Mouse (Mus musculus) midbrain, embryonic 13.5 days (tissue): Measurements from ENCODE around the gene Gpr156. TPM values are rescaled to one million over a fixed set of nuclear protein-coding genes. Genes with fewer than 3 reads are reported as not detected.
"Not testable (repeated sequence)": the region's sequence is repeated elsewhere in the genome, so short reads cannot be mapped to it uniquely, and the experiment has no call there.

Source experiments
- ATAC-seq: fragments of 200-750 bp; cut with Nextera tagmentation; 2 replicates; pipeline ENCODE4 v1.8.0; 2017; ENCODE audit warnings: mild to moderate bottlenecking, moderate TSS enrichment, moderate library complexity
- H3K27ac ChIP-seq: fragments of 300-500 bp; sonication (generic); 2 replicates; pipeline ENCODE4 v1.5.1; 2015; ENCODE audit warnings: inconsistent platforms, mild to moderate bottlenecking, moderate library complexity
- H3K27me3 ChIP-seq: fragments of 300-500 bp; sonication (generic); 2 replicates; pipeline ENCODE4 v1.6.1; 2015; ENCODE audit warnings: mild to moderate bottlenecking, inconsistent platforms
- H3K36me3 ChIP-seq: fragments of 300-500 bp; sonication (generic); 2 replicates; pipeline ENCODE4 v1.6.1; 2015; ENCODE audit warnings: mild to moderate bottlenecking, inconsistent platforms
- H3K4me1 ChIP-seq: fragments of 300-500 bp; sonication (generic); replicated peaks from 2 replicates; pipeline ENCODE4 v1.6.1; 2015; ENCODE audit warnings: inconsistent platforms
- H3K4me2 ChIP-seq: fragments of 300-500 bp; sonication (generic); replicated peaks from 2 replicates; pipeline ENCODE4 v1.6.1; 2015; ENCODE audit warnings: moderate library complexity, mild to moderate bottlenecking, inconsistent platforms
- H3K4me3 ChIP-seq: fragments of 300-500 bp; sonication (generic); replicated peaks from 2 replicates; pipeline ENCODE4 v1.5.1; 2015; ENCODE audit warnings: mild to moderate bottlenecking, inconsistent platforms
- H3K9ac ChIP-seq: fragments of 300-500 bp; sonication (generic); replicated peaks from 2 replicates; pipeline ENCODE4 v1.6.1; 2015; ENCODE audit warnings: mild to moderate bottlenecking, inconsistent platforms
- H3K9me3 ChIP-seq: fragments of 300-500 bp; sonication (generic); 2 replicates; pipeline ENCODE4 v1.6.1; 2016; ENCODE audit warnings: mild to moderate bottlenecking, inconsistent platforms
- WGBS: fragments of 180-500 bp; shearing (Covaris S2); methylation state at CpG from one replicate; pipeline ENCODE4 v1.1.7; 2015; 5-methylcytosine and 5-hydroxymethylcytosine counted together
- polyA plus RNA-seq: library from polyadenylated mRNA; unstranded; fragments of >200 nt; fragmentation: Nextera tagmentation; extraction: Ambion mirVana; gene quantifications from 2 replicates; pipeline ENCODE4 v1.2.1, GENCODE M21; 2015

Gpr156 gene
- polyA plus RNA-seq, 1 experiment from 2014 or later: 9.4 TPM

DNA sequence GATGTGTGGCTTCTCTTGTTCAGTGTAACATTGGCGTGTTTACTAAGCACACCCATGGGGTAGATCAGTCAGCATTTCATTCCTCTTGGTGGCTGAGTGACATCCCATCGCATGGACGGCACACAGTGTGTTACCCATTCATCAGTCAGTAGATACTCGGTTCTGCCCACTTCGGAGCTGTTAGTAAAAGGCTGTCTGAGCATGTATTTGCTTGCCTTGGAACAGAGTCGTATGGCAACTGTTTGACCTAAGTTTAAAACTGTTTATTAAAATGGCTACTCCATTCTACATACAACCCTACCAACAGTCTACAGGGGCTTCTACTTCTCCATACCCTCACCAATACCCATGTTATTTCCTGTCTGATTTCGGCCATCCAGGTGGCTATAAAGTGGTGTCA is 50.6 kb downstream of the Gpr156 start:
- no peak for ATAC-seq
- H3K36me3 ChIP-seq: no peaks in the 10 kb centered on the region
- no peaks in the 10 kb centered on the region for H3K27me3 ChIP-seq
- H3K27ac ChIP-seq: no peak overlapping the region
- no peaks in the 10 kb centered on the region for H3K9me3 ChIP-seq
- 93% methylated on average over 7 of the region's 7 CpGs for WGBS
- peaks cover 28% of the 10 kb centered on the region for H3K4me1 ChIP-seq
- no peak overlapping the region for H3K4me2 ChIP-seq
- H3K9ac ChIP-seq: no peak overlapping the region
- no peak overlapping the region for H3K4me3 ChIP-seq

DNA sequence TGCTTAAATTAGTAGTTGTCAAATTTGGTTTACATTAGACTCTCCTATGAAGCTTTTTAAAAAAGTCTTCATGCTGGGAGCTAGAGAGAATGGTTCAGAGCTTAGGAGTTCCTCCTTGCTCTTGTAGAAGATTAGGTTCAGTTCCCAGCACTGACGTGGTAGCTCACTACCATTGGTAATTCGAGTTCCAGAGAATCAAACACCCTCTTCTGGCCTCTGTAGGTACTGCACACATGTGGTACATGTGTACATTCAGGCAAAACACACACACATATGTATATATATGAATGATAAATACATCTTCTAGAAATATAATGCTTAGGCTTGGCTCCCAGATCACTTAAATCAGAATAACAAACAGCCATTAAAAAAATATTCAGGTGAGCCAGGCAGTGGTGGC is 51.1 kb downstream of the Gpr156 start:
- Histone ChIP-seq H3K9ac (no peak overlapping the region), H3K27me3 (no peaks in the 10 kb centered on the region), H3K4me1 (peaks cover 34% of the 10 kb centered on the region), H3K27ac (no peak overlapping the region), H3K4me3 (no peak overlapping the region), H3K4me2 (no peak overlapping the region), H3K36me3 (no peaks in the 10 kb centered on the region), H3K9me3 (no peaks in the 10 kb centered on the region)
- ATAC-seq: no peak
- 67% methylated on average over 2 of the region's 2 CpGs for WGBS

DNA sequence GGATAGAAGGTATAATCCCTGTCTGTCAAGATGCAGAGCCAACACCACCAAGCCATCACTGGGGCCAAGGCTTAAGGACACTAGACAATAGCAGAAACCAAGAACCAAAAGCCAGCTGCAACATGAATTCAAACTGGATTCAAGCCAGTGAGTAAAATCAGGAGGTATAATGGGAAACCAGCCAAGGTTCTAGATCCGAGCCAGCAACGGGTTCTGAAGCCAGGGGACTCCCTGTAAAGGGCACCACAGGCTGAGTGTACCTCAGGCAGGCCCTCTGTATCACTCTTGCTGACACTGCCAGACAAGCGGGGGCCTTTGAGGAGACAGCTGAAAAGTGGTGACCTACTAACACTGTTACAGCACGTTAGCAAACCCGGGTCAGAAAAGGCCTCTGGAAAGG is 55.2 kb downstream of the Gpr156 start:
- no peaks in the 10 kb centered on the region for H3K27me3 ChIP-seq
- H3K4me2 ChIP-seq: no peak overlapping the region
- no peak for ATAC-seq
- H3K4me1 ChIP-seq: peaks cover 45% of the 10 kb centered on the region
- H3K9ac ChIP-seq: no peak overlapping the region
- no peak overlapping the region for H3K4me3 ChIP-seq
- H3K36me3 ChIP-seq: no peaks in the 10 kb centered on the region
- 0 out of 2 replicates have a peak overlapping the region, but pooled peaks have one; percentile 19 for H3K27ac ChIP-seq
- H3K9me3 ChIP-seq: no peaks in the 10 kb centered on the region
- WGBS: 76% methylated on average over 5 of the region's 5 CpGs

DNA sequence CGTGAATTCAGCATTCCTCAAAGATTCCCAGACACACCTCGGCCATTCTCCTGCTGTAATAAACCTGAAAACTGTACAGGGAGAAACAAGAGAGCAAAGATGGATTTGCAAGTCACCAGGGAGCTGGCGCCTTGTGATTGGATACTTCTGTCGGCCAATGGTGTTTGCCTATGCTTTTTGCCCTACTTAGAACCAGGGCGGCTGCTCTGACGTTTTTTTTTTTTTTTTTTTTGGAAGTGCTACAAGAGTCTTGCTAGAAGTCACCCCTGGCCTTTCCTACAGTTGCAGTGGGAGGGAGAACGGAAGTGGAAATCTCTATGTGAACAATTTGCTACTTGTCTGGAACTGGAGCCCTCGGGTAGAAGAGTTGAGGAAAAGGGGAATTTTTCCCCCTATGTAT is 56.1 kb downstream of the Gpr156 start:
- Histone ChIP-seq H3K9ac (no peak overlapping the region), H3K27me3 (no peaks in the 10 kb centered on the region), H3K27ac (no peak overlapping the region), H3K4me3 (no peak overlapping the region), H3K4me1 (peaks cover 45% of the 10 kb centered on the region), H3K36me3 (no peaks in the 10 kb centered on the region), H3K4me2 (no peak overlapping the region), H3K9me3 (no peaks in the 10 kb centered on the region)
- 72% methylated on average over 8 of the region's 8 CpGs for WGBS
- ATAC-seq: no peak

DNA sequence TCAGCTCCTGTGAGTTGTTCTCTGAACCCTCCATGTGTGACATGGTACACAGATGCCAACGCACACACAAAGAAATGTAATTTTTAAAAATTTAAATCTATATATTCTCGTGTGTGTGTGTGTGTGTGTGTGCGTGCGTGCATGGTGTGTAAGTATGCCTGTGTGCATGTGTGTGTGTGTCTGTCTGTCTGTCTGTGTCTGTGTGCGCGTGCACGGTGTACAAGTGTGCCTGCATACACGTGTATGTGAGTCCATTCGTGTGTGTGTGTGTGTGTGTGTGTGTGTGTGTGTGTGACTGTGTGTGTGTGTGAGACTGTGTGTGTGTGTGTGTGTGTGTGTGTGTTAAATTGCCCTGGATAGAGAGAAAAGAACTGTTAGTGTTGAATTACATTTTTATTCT is 56.9 kb downstream of the Gpr156 start:
- WGBS: 91% methylated on average over 9 of the region's 9 CpGs
- ATAC-seq: peak; percentile 66

DNA sequence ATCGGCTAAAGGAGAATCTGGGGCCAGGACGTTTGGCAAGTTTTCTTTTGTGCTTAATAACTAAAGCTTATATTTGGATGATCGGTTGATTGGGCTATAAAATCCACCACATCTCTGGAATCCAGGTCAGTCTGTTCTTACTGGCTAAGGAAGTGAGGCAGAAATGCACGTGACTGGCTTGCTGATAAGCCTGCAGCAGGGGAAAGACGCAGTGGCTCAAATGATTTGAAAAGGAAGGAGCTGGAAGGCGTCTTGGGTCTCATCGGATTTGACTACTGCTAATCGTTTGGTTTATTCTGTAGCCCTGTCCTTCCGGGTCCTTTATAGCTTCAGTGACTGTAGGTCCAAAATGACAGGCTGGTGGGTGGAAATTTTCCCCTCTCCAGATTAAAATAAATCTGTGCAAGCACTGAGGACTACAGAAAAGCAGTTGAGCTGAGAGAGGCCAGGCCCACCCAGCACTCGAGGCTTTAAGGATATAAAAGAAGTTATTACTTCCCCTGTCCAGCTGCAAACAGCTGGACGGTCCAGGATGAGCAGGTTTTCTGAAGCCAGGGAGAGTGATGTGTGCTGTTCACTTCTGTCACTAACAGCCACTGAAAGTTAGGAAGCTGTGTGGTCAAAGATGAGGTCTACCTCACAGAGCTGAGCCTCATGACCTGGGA is 57.7 kb downstream of the Gpr156 start:
- WGBS: 46% methylated on average over 11 of the region's 11 CpGs
- 0 out of 2 replicates have a peak overlapping the region, but pooled peaks have one; percentile 4 for H3K4me2 ChIP-seq
- H3K27me3 ChIP-seq: no peaks in the 10 kb centered on the region
- H3K27ac ChIP-seq: peak overlapping the region; percentile 69
- ATAC-seq: peak; percentile 66
- H3K9ac ChIP-seq: no peak overlapping the region
- H3K4me1 ChIP-seq: peaks cover 45% of the 10 kb centered on the region
- no peaks in the 10 kb centered on the region for H3K9me3 ChIP-seq
- no peak overlapping the region for H3K4me3 ChIP-seq
- no peaks in the 10 kb centered on the region for H3K36me3 ChIP-seq

More for the DNA sequence above, 56.9 kb downstream of the Gpr156 start:
- not testable (repeated sequence) for H3K9me3 ChIP-seq, H3K9ac ChIP-seq, H3K4me3 ChIP-seq, H3K4me2 ChIP-seq, H3K36me3 ChIP-seq, H3K27me3 ChIP-seq
- H3K27ac ChIP-seq: peak overlapping the region; percentile 69
- H3K4me1 ChIP-seq: peaks cover 45% of the 10 kb centered on the region

DNA sequence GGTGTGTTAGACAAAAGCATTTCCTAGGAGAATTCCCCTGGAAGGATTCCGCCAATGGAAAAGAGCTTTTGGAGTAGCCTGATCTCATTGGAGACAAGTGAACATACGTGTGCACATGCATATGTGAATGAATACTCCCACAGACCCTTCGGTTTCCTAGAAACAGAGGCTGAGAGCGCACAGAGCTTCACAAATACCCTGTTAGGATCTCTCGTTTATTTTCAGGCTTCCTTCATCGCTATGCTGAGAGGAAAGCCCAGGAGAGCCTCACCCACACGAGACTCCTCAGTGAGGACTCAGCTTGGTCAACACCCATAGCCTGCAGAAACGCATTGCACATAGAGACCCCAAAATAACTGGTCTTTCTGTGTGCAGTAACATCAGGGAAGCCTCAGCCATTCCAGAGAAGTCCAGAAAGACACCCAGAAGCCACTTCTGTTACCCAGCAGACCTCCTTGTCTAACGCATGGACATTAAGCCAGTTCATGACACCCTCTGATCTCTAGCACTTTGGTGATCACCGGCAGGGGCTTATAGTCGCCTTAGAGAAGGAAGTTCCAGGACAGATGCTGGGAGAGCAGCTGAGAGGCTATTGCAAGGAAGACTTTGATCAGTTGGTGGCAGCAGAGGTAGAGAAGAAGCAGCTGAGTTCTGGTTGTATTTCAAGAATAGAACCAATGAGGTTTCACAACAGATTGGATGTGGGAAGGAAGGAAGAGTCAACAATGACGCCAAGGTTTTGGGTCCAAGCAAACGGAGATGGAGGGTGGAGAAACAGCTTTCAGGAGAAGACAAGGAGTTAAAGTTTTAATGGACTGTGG is 58.4 kb downstream of the Gpr156 start:
- Histone ChIP-seq H3K4me2 (no peak overlapping the region), H3K27ac (peak overlapping the region; percentile 69), H3K36me3 (no peaks in the 10 kb centered on the region), H3K27me3 (no peaks in the 10 kb centered on the region), H3K4me1 (peaks cover 45% of the 10 kb centered on the region), H3K9ac (no peak overlapping the region), H3K9me3 (no peaks in the 10 kb centered on the region), H3K4me3 (no peak overlapping the region)
- WGBS: 56% methylated on average over 13 of the region's 13 CpGs
- no peak for ATAC-seq

DNA sequence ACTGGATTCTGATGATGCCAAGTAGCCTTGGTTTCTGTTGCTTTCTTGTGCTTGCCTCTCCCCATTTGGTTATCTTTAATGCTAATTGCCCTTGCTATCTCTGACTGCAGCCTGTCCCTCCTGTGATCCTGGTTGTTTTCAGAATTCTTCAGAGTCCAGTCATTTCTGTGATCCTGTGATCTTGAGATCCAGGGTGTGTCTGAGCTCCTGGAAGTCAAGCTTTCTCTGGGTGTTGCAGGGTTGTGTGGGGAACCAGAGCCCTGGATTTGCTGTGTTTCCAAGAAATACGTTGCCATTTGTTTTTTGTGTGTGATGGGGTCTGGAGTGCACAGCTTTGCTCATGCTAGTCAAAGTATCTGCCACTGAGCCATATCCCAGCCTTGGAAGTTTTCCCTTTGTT is 65.6 kb downstream of the Gpr156 start:
- Histone ChIP-seq H3K36me3 (peaks cover 7% of the 10 kb centered on the region; the same call in 1 of the 2 replicates), H3K9ac (no peak overlapping the region), H3K27me3 (no peaks in the 10 kb centered on the region), H3K4me1 (no peaks in the 10 kb centered on the region), H3K9me3 (no peaks in the 10 kb centered on the region), H3K4me3 (no peak overlapping the region), H3K4me2 (no peak overlapping the region), H3K27ac (no peak overlapping the region)
- 86% methylated on average over 1 of the region's 1 CpGs for WGBS
- no peak for ATAC-seq

DNA sequence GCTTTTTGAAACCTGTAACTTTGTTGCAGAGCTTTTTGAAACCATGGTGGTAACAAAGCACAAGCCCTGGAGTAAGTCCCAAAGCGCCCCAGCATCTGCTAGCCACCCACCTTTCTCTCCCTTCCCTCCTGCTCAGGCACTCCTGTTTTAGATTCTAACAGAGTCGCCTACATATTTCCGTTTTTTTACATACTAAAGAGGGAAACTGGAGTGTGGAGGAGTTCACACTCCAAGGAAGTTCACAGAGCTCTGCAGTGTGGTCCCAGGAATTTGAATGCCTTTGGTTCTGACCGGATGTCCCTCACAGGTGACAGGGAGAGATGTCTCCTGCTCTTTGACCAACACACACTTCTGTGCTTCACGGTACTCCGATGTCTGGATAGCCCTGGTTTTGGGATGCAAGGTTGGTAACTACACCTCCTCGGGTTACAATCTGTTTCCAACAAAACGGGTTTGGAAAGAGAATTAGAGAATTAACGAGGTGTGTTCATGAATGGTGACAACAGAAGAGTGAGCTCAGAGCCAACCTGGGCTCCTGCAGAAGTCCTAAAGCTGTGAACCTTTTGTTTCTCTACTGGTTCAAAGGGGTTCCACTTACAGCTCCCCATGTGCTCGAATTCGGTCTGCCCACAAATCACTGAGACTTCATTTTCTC is 72.0 kb downstream of the Gpr156 start:
- Histone ChIP-seq H3K27me3 (no peaks in the 10 kb centered on the region), H3K4me3 (no peak overlapping the region), H3K4me2 (no peak overlapping the region), H3K36me3 (peaks cover 7% of the 10 kb centered on the region; the same call in 1 of the 2 replicates), H3K27ac (no peak overlapping the region), H3K4me1 (peaks cover 35% of the 10 kb centered on the region), H3K9ac (no peak overlapping the region), H3K9me3 (no peaks in the 10 kb centered on the region)
- ATAC-seq: no peak
- WGBS: 72% methylated on average over 11 of the region's 11 CpGs

DNA sequence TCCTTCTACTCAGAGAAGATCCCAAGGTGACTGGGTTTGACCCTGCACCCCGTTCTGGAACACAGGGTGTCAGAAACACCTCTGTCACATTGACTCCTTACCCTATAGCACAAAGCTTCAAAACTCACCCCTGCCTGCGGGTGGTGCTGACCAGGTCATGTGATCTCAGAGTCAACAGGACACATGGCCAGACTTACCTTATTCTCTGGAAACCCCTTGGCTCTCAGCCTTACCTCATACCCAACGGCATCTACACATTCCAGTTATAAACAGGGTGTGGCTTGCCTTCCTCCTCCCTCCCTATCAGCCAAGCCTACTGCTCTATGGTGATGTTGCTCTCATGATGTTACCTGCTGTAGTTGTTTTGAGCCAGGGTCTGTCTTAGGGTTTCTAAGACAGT is 73.5 kb downstream of the Gpr156 start:
- ATAC-seq: no peak
- H3K9me3 ChIP-seq: no peaks in the 10 kb centered on the region
- WGBS: 79% methylated on average over 3 of the region's 3 CpGs
- no peak overlapping the region for H3K4me3 ChIP-seq
- peak overlapping the region; percentile 95 for H3K27ac ChIP-seq
- no peaks in the 10 kb centered on the region for H3K27me3 ChIP-seq
- peaks cover 41% of the 10 kb centered on the region for H3K4me1 ChIP-seq
- H3K9ac ChIP-seq: no peak overlapping the region
- peaks cover 4% of the 10 kb centered on the region; the same call in 1 of the 2 replicates for H3K36me3 ChIP-seq
- H3K4me2 ChIP-seq: no peak overlapping the region

DNA sequence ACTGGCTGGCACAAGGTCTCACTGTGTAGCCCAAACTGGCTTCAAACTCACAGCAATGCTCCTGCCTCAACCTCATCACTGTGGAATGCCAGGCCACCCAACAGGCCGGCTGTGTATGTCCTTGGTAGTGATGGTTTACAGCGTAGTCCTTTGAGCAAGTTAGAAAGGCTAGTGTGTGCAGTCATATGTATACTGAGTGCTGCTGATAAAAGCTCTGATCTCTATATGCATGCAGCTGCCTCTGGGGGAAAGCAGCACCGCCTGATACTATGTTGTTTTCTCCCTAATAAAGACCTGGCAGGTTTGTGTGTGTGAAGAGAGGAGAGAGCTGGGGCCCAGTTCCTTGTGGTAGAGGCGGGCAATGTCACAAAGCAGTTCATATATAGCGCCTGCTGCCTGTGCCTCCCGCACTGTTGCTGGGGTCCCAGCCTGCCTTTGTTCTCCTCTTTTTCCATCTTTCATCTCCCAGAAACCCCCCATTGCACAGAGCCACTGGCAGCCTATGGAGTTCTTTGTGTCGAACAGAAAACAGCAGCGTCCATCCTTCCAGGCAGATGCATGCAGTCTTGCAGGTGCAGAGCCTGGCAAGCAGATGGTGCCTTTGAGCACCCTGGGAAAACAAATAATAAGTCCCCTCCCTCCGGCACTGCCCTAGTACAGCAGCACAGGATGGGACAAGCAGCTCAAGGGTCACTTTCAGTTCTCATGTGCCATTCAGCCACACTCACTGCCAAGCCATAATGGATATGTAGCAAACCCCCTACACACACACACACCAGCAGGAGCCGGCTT is 74.5 kb downstream of the Gpr156 start:
- 12% methylated on average over 10 of the region's 10 CpGs for WGBS
- Histone ChIP-seq H3K27me3 (no peaks in the 10 kb centered on the region), H3K4me2 (peak overlapping the region; percentile 26), H3K36me3 (no peaks in the 10 kb centered on the region), H3K9ac (peak overlapping the region; percentile 53; the same call in 1 of the 2 replicates), H3K9me3 (no peaks in the 10 kb centered on the region), H3K4me1 (peaks cover 46% of the 10 kb centered on the region), H3K27ac (peak overlapping the region; percentile 95), H3K4me3 (no peak overlapping the region)
- ATAC-seq: peak; percentile 91
